Mouse (Mus musculus) liver, adult 2 months (tissue): ENCODE measurements around the gene Lmo7.

Experiments used
- CTCF ChIP-seq: fragments of 200-500 bp; IDR thresholded peaks from 2 replicates; pipeline ENCODE4 v1.5.1; 2011; ENCODE audit warnings: low read depth, low read length, control low read depth
- POLR2A ChIP-seq: fragments of 200-500 bp; IDR thresholded peaks from 2 replicates; pipeline ENCODE4 v1.6.1; 2011; ENCODE audit warnings: low read length, control low read depth; ENCODE audit not compliant: insufficient read depth; ENCODE audit errors: extremely low read depth

- TF ChIP-seq CTCF = no peak
- no peak for TF ChIP-seq POLR2A
These were observed 92.6 kb downstream of the Lmo7 start for GRCm38 (mm10) chr14:101822390-101822789.
